Mouse (Mus musculus): Measurements from ENCODE around the gene Il27.

- TF ChIP-seq CTCF (IDR thresholded peaks at IDR 0.05; ENCODE audit: extremely low read depth, insufficient read length, insufficient replicate concordance, low read depth, low read length) (no peak), POLR2A (IDR thresholded peaks at IDR 0.05; ENCODE audit: low read depth, low read length) (no peak)
These were observed 22.0 kb upstream of the Il27 start for GRCm38 (mm10) chr7:126616707-126617106.

All from small intestine, adult 2 months (tissue).